Mouse (Mus musculus) layer of hippocampus, adult 2 months (tissue): ENCODE measurements at regions not wholly inside any gene's neighbourhood (a gene's known extent, or its start where the extent isn't known, plus 50 kb on each side); places are given as distances from the start of the nearest gene placed in this dataset.

ENCODE experiments used
- DNase-seq, 2 experiments: peaks; one replicate each; pipeline ENCODE4 v3.0.0; 2022; ENCODE audit warnings: low spot score in 2 of 2
- H3K27ac ChIP-seq: fragments of 200-600 bp; 2 replicates; pipeline ENCODE4 v1.8.1; 2022
- H3K4me3 ChIP-seq: fragments of 200-600 bp; 2 replicates; pipeline ENCODE4 v1.8.1; 2022; ENCODE audit warnings: mild to moderate bottlenecking
- CTCF ChIP-seq: fragments of 200-600 bp; conservative IDR thresholded peaks from 2 replicates; pipeline ENCODE4 v1.8.1; 2022; ENCODE audit warnings: antibody characterized with exemption, mild to moderate bottlenecking, moderate library complexity

GRCm38 (mm10) chr4:31642593-31643290 lies 321.2 kb upstream of the Map3k7 start:
- Histone ChIP-seq H3K27ac (no peak overlapping the region), H3K4me3 (no peak overlapping the region)
- no peak for DNase-seq
- TF ChIP-seq CTCF: no peak

- no peak for TF ChIP-seq CTCF
- no peak for DNase-seq
Observed at GRCm38 (mm10) chr4:31648631-31649368, 315.1 kb upstream of the Map3k7 start.

GRCm38 (mm10) chr4:31655364-31656106 lies 308.4 kb upstream of the Map3k7 start:
- no peak overlapping the region for H3K4me3 ChIP-seq
- no peak for TF ChIP-seq CTCF
- H3K27ac ChIP-seq: no peak overlapping the region
- no peak for DNase-seq

More at GRCm38 (mm10) chr4:31648631-31649368, 315.1 kb upstream of the Map3k7 start:
- Histone ChIP-seq H3K4me3 (no peak overlapping the region), H3K27ac (no peak overlapping the region)

- Histone ChIP-seq H3K27ac (no peak overlapping the region), H3K4me3 (no peak overlapping the region)
- TF ChIP-seq CTCF: no peak
- no peak for DNase-seq
Observed at GRCm38 (mm10) chr4:31656111-31656510, 307.8 kb upstream of the Map3k7 start.

- Histone ChIP-seq H3K27ac (no peak overlapping the region), H3K4me3 (no peak overlapping the region)
- no peak for DNase-seq
- no peak for TF ChIP-seq CTCF
Observed at GRCm38 (mm10) chr4:31658820-31659219, 305.1 kb upstream of the Map3k7 start.

- Histone ChIP-seq H3K4me3 (no peak overlapping the region), H3K27ac (no peak overlapping the region)
- TF ChIP-seq CTCF: no peak
- no peak for DNase-seq
Observed at GRCm38 (mm10) chr4:31660896-31661295, 303.0 kb upstream of the Map3k7 start.

- TF ChIP-seq CTCF: no peak
- no peak overlapping the region for H3K4me3 ChIP-seq
- no peak for DNase-seq
- no peak overlapping the region for H3K27ac ChIP-seq
Observed at GRCm38 (mm10) chr4:31671530-31672170, 292.2 kb upstream of the Map3k7 start.

- Histone ChIP-seq H3K27ac (no peak overlapping the region), H3K4me3 (no peak overlapping the region)
- no peak for DNase-seq
- TF ChIP-seq CTCF: no peak
Observed at GRCm38 (mm10) chr4:31672171-31672841, 291.6 kb upstream of the Map3k7 start.

- Histone ChIP-seq H3K27ac (no peak overlapping the region), H3K4me3 (no peak overlapping the region)
- DNase-seq: no peak
- no peak for TF ChIP-seq CTCF
Observed at GRCm38 (mm10) chr4:31672842-31673171, 291.1 kb upstream of the Map3k7 start.

- DNase-seq: no peak
- TF ChIP-seq CTCF: no peak
- Histone ChIP-seq H3K4me3 (no peak overlapping the region), H3K27ac (no peak overlapping the region)
Observed at GRCm38 (mm10) chr4:31679007-31679590, 284.8 kb upstream of the Map3k7 start.

GRCm38 (mm10) chr4:31680958-31681357 lies 282.9 kb upstream of the Map3k7 start:
- H3K4me3 ChIP-seq: no peak overlapping the region
- no peak for DNase-seq
- no peak overlapping the region for H3K27ac ChIP-seq
- no peak for TF ChIP-seq CTCF

GRCm38 (mm10) chr4:31689083-31689482 lies 274.8 kb upstream of the Map3k7 start:
- DNase-seq: no peak
- TF ChIP-seq CTCF: no peak
- H3K27ac ChIP-seq: no peak overlapping the region
- H3K4me3 ChIP-seq: no peak overlapping the region
